Mouse (Mus musculus) liver, embryonic 12.5 days (tissue): ENCODE measurements at regions not wholly inside any gene's neighbourhood (a gene's known extent, or its start where the extent isn't known, plus 50 kb on each side); places are given as distances from the start of the nearest gene placed in this dataset.
A peak's percentile ranks its signal among the peaks of the same experiment; 100 is the strongest.

Experiments
- ATAC-seq: fragments of 200-750 bp; cut with Nextera tagmentation; 2 replicates; pipeline ENCODE4 v1.8.0; 2017; ENCODE audit warnings: moderate number of reproducible peaks, mild to moderate bottlenecking, moderate library complexity
- H3K27ac ChIP-seq: fragments of 300-500 bp; sonication (generic); 2 replicates; pipeline ENCODE4 v1.5.1; 2016; ENCODE audit warnings: mild to moderate bottlenecking
- H3K27me3 ChIP-seq: fragments of 300-500 bp; sonication (generic); replicated peaks from 2 replicates; pipeline ENCODE4 v1.6.1; 2016; ENCODE audit warnings: mild to moderate bottlenecking, moderate library complexity
- H3K36me3 ChIP-seq: fragments of 300-500 bp; sonication (generic); 2 replicates; pipeline ENCODE4 v1.6.1; 2016; ENCODE audit warnings: mild to moderate bottlenecking, moderate library complexity
- H3K4me1 ChIP-seq: fragments of 300-500 bp; sonication (generic); 2 replicates; pipeline ENCODE4 v1.6.1; 2016
- H3K4me2 ChIP-seq: fragments of 300-500 bp; sonication (generic); 2 replicates; pipeline ENCODE4 v1.6.1; 2016; ENCODE audit warnings: mild to moderate bottlenecking, moderate library complexity
- H3K4me3 ChIP-seq: fragments of 300-500 bp; sonication (generic); 2 replicates; pipeline ENCODE4 v1.5.1; 2016; ENCODE audit warnings: mild to moderate bottlenecking, moderate library complexity
- H3K9ac ChIP-seq: fragments of 300-500 bp; sonication (generic); 2 replicates; pipeline ENCODE4 v1.6.1; 2016; ENCODE audit warnings: mild to moderate bottlenecking, moderate library complexity
- H3K9me3 ChIP-seq: fragments of 300-500 bp; sonication (generic); replicated peaks from 2 replicates; pipeline ENCODE4 v1.6.1; 2016; ENCODE audit warnings: mild to moderate bottlenecking, moderate library complexity
- WGBS: fragments of 180-500 bp; shearing (Covaris S2); methylation state at CpG from one replicate; pipeline ENCODE4 v1.1.7; 2016; ENCODE audit not compliant: insufficient replicate concordance; 5-methylcytosine and 5-hydroxymethylcytosine counted together

GRCm38 (mm10) chr16:76896305-76896704, 117.2 kb upstream of the Usp25 start:
- Histone ChIP-seq H3K9me3 (no peaks in the 10 kb centered on the region), H3K27ac (no peak overlapping the region), H3K4me3 (no peak overlapping the region), H3K27me3 (no peaks in the 10 kb centered on the region), H3K4me2 (peak overlapping the region; percentile 4; the same call in 1 of the 2 replicates), H3K4me1 (no peaks in the 10 kb centered on the region), H3K9ac (no peak overlapping the region), H3K36me3 (no peaks in the 10 kb centered on the region)
- 52% methylated on average over 13 of the region's 13 CpGs for WGBS
- no peak for ATAC-seq

GRCm38 (mm10) chr16:76895781-76896180, 117.7 kb upstream of the Usp25 start:
- no peaks in the 10 kb centered on the region for H3K9me3 ChIP-seq
- H3K27me3 ChIP-seq = no peaks in the 10 kb centered on the region
- no peak overlapping the region for H3K9ac ChIP-seq
- no peak overlapping the region for H3K4me3 ChIP-seq
- H3K4me1 ChIP-seq = no peaks in the 10 kb centered on the region
- H3K36me3 ChIP-seq = no peaks in the 10 kb centered on the region
- no peak overlapping the region for H3K27ac ChIP-seq
- WGBS = 65% methylated on average over 5 of the region's 5 CpGs
- no peak for ATAC-seq
- H3K4me2 ChIP-seq = no peak overlapping the region

GRCm38 (mm10) chr16:76878576-76878975, 134.9 kb upstream of the Usp25 start:
- WGBS = 61% methylated on average over 2 of the region's 2 CpGs
- Histone ChIP-seq H3K4me1 (no peaks in the 10 kb centered on the region), H3K9me3 (no peaks in the 10 kb centered on the region), H3K4me3 (no peak overlapping the region), H3K36me3 (no peaks in the 10 kb centered on the region), H3K27me3 (no peaks in the 10 kb centered on the region), H3K27ac (no peak overlapping the region), H3K4me2 (no peak overlapping the region), H3K9ac (no peak overlapping the region)
- no peak for ATAC-seq

GRCm38 (mm10) chr16:76875397-76876018, 138.0 kb upstream of the Usp25 start:
- H3K4me2 ChIP-seq = no peak overlapping the region
- H3K36me3 ChIP-seq = no peaks in the 10 kb centered on the region
- no peak for ATAC-seq
- no peaks in the 10 kb centered on the region for H3K4me1 ChIP-seq
- H3K9me3 ChIP-seq = no peaks in the 10 kb centered on the region
- H3K27ac ChIP-seq = no peak overlapping the region
- no peak overlapping the region for H3K9ac ChIP-seq
- no peaks in the 10 kb centered on the region for H3K27me3 ChIP-seq
- WGBS = 87% methylated on average over 3 of the region's 3 CpGs
- no peak overlapping the region for H3K4me3 ChIP-seq

- no peak for ATAC-seq
- no peak overlapping the region for H3K4me3 ChIP-seq
- no peaks in the 10 kb centered on the region for H3K4me1 ChIP-seq
- no peaks in the 10 kb centered on the region for H3K27me3 ChIP-seq
- no peaks in the 10 kb centered on the region for H3K36me3 ChIP-seq
- no peak overlapping the region for H3K27ac ChIP-seq
- H3K9ac ChIP-seq = no peak overlapping the region
- WGBS = 52% methylated on average over 4 of the region's 4 CpGs
- no peaks in the 10 kb centered on the region for H3K9me3 ChIP-seq
- no peak overlapping the region for H3K4me2 ChIP-seq
These were observed 147.1 kb upstream of the Usp25 start for GRCm38 (mm10) chr16:76866465-76866802.

- WGBS = 29% methylated on average over 8 of the region's 12 CpGs
- Histone ChIP-seq H3K4me3 (no peak overlapping the region), H3K9me3 (no peaks in the 10 kb centered on the region), H3K4me2 (no peak overlapping the region), H3K4me1 (no peaks in the 10 kb centered on the region), H3K9ac (no peak overlapping the region), H3K36me3 (no peaks in the 10 kb centered on the region), H3K27me3 (no peaks in the 10 kb centered on the region), H3K27ac (no peak overlapping the region)
- no peak for ATAC-seq
These were observed 147.6 kb upstream of the Usp25 start for GRCm38 (mm10) chr16:76865731-76866464.

GRCm38 (mm10) chr16:76864392-76864791, 149.1 kb upstream of the Usp25 start:
- Histone ChIP-seq H3K9ac (no peak overlapping the region), H3K9me3 (no peaks in the 10 kb centered on the region), H3K4me1 (no peaks in the 10 kb centered on the region), H3K27me3 (no peaks in the 10 kb centered on the region), H3K4me2 (no peak overlapping the region), H3K4me3 (no peak overlapping the region), H3K36me3 (no peaks in the 10 kb centered on the region), H3K27ac (no peak overlapping the region)
- WGBS = 74% methylated on average over 3 of the region's 3 CpGs
- no peak for ATAC-seq

GRCm38 (mm10) chr16:76855797-76856196, 157.7 kb upstream of the Usp25 start:
- no peaks in the 10 kb centered on the region for H3K4me1 ChIP-seq
- no peaks in the 10 kb centered on the region for H3K36me3 ChIP-seq
- ATAC-seq = no peak
- 81% methylated on average over 2 of the region's 2 CpGs for WGBS
- H3K9me3 ChIP-seq = no peaks in the 10 kb centered on the region
- H3K27ac ChIP-seq = no peak overlapping the region
- no peak overlapping the region for H3K9ac ChIP-seq
- no peaks in the 10 kb centered on the region for H3K27me3 ChIP-seq
- no peak overlapping the region for H3K4me2 ChIP-seq
- no peak overlapping the region for H3K4me3 ChIP-seq

GRCm38 (mm10) chr16:76851396-76851795, 162.1 kb upstream of the Usp25 start:
- no peak for ATAC-seq
- Histone ChIP-seq H3K27ac (no peak overlapping the region), H3K9me3 (no peaks in the 10 kb centered on the region), H3K4me2 (no peak overlapping the region), H3K4me1 (no peaks in the 10 kb centered on the region), H3K9ac (no peak overlapping the region), H3K4me3 (no peak overlapping the region), H3K27me3 (no peaks in the 10 kb centered on the region), H3K36me3 (no peaks in the 10 kb centered on the region)
- 62% methylated on average over 3 of the region's 3 CpGs for WGBS

- Histone ChIP-seq H3K9ac (no peak overlapping the region), H3K36me3 (no peaks in the 10 kb centered on the region), H3K4me1 (no peaks in the 10 kb centered on the region), H3K4me3 (no peak overlapping the region), H3K9me3 (no peaks in the 10 kb centered on the region), H3K4me2 (no peak overlapping the region), H3K27me3 (no peaks in the 10 kb centered on the region), H3K27ac (no peak overlapping the region)
- ATAC-seq = no peak
- 70% methylated on average over 4 of the region's 4 CpGs for WGBS
These were observed 176.1 kb upstream of the Usp25 start for GRCm38 (mm10) chr16:76837450-76837849.

- ATAC-seq = no peak
- Histone ChIP-seq H3K4me3 (no peak overlapping the region), H3K36me3 (no peaks in the 10 kb centered on the region), H3K4me2 (no peak overlapping the region), H3K27ac (no peak overlapping the region), H3K9ac (no peak overlapping the region), H3K27me3 (no peaks in the 10 kb centered on the region), H3K9me3 (no peaks in the 10 kb centered on the region), H3K4me1 (no peaks in the 10 kb centered on the region)
- 31% methylated on average over 3 of the region's 3 CpGs for WGBS
These were observed 183.1 kb upstream of the Usp25 start for GRCm38 (mm10) chr16:76830371-76830770.

GRCm38 (mm10) chr16:76827674-76828441, 185.6 kb upstream of the Usp25 start:
- ATAC-seq = no peak
- 77% methylated on average over 7 of the region's 7 CpGs for WGBS
- Histone ChIP-seq H3K9me3 (no peaks in the 10 kb centered on the region), H3K9ac (no peak overlapping the region), H3K27me3 (no peaks in the 10 kb centered on the region), H3K27ac (no peak overlapping the region), H3K4me1 (no peaks in the 10 kb centered on the region), H3K36me3 (no peaks in the 10 kb centered on the region), H3K4me3 (no peak overlapping the region), H3K4me2 (no peak overlapping the region)
